Mouse (Mus musculus) liver, adult (tissue): ENCODE measurements around the gene Dlg2.

ENCODE experiments used
- GATA4 ChIP-seq: IDR thresholded peaks from 2 replicates; pipeline ENCODE4 v1.6.1; 2014; ENCODE audit warnings: mild to moderate bottlenecking, low read length; ENCODE audit not compliant: insufficient replicate concordance

Gene Dlg2

GRCm38 (mm10) chr7:90476313-90477245, at the start of gene Dlg2:
TSS of gene Dlg2 (plus strand) at chr7:90476672.
- no peak for TF ChIP-seq GATA4

GRCm38 (mm10) chr7:90427006-90427405, 49.5 kb upstream of the Dlg2 start:
- no peak for TF ChIP-seq GATA4

GRCm38 (mm10) chr7:90432221-90432620, 44.3 kb upstream of the Dlg2 start:
- no peak for TF ChIP-seq GATA4

- TF ChIP-seq GATA4: no peak
These were observed 36.4 kb upstream of the Dlg2 start for GRCm38 (mm10) chr7:90440044-90440443.

GRCm38 (mm10) chr7:90442070-90442469, 34.4 kb upstream of the Dlg2 start:
- no peak for TF ChIP-seq GATA4

GRCm38 (mm10) chr7:90442518-90443080, 33.9 kb upstream of the Dlg2 start, which contains the start of gene Crebzf:
TSS of gene Crebzf (plus strand) at chr7:90442729.
- TF ChIP-seq GATA4: peak; percentile 54; the same call in 1 of the 2 replicates

- TF ChIP-seq GATA4: no peak
These were observed 33.1 kb upstream of the Dlg2 start for GRCm38 (mm10) chr7:90443101-90444091.

- TF ChIP-seq GATA4: no peak
These were observed 32.3 kb upstream of the Dlg2 start for GRCm38 (mm10) chr7:90444206-90444605.

GRCm38 (mm10) chr7:90456149-90456844, 20.2 kb upstream of the Dlg2 start:
- no peak for TF ChIP-seq GATA4

- peak; percentile 33; the same call in 1 of the 2 replicates for TF ChIP-seq GATA4
These were observed 19.5 kb upstream of the Dlg2 start, which contains the start of gene Tmem126a for GRCm38 (mm10) chr7:90456845-90457468. TSS of gene Tmem126a (minus strand) at chr7:90457229.

GRCm38 (mm10) chr7:90457517-90457916, 19.0 kb upstream of the Dlg2 start:
- no peak for TF ChIP-seq GATA4

GRCm38 (mm10) chr7:90460330-90460729, 16.1 kb upstream of the Dlg2 start:
- no peak for TF ChIP-seq GATA4

GRCm38 (mm10) chr7:90460930-90461329, 15.5 kb upstream of the Dlg2 start:
- TF ChIP-seq GATA4: no peak

- no peak for TF ChIP-seq GATA4
These were observed 15.0 kb upstream of the Dlg2 start for GRCm38 (mm10) chr7:90461441-90461840.
